ENCODE assay signal across 18 mouse cellular contexts in the genomic region with DNA sequence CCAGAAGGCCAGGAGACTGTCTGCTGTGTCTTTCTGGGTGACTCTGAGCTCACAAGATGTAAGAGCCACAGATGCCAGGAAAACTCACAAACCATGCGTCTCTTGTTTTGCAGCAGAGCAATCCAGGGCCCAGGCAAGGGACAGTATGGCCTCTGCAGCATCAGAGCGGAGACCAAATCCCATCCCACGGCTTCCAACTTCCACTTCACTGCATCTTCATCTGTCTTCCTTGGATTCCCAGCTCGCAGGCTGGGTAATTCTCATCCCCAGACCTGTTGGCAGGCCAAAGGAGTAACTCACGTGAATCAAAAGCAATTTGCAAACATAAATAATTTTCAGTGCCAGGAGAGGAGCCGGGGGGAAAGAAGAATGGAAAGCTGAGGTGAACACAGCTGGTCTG.
"Had no signal": no experiment of that assay in that cellular context is flagged by ENCODE, and none has a peak within 500 bp of the region (broad histone marks: within the 10 kb centered on the region; RNA-seq: fewer than 3 reads in every experiment).

No protein-coding gene starts in this region.

- ATAC-seq: midbrain, embryonic 16.5 days had no signal

- H3K4me2 ChIP-seq: liver, embryonic 13.5 days; midbrain, embryonic 12.5 days; neural tube, embryonic 13.5 days; stomach, embryonic 15.5 days had no signal

- H3K4me3 ChIP-seq: layer of hippocampus, adult 2 months; liver, embryonic 13.5 days; midbrain, embryonic 12.5 days; myocyte; neural tube, embryonic 13.5 days; stomach, embryonic 15.5 days had no signal

- H3K27ac ChIP-seq: layer of hippocampus, adult 2 months; liver, embryonic 13.5 days; midbrain, embryonic 12.5 days; neural tube, embryonic 13.5 days; stomach, embryonic 15.5 days had no signal

- H3K27me3 ChIP-seq: stomach, embryonic 15.5 days had no signal

- H3K4me1 ChIP-seq: liver, embryonic 13.5 days had no signal

- DNase-seq: kidney, adult 11 months; kidney, adult 9 months; kidney, postnatal 25 days; layer of hippocampus, adult 9-11 months; liver, embryonic 13.5 days; lung, adult 2 months; lung, postnatal 14 days; lung, postnatal 4 days; retina, postnatal 1 day; right cerebral cortex, postnatal 25 days; spleen, adult 18-20 months; thymus, postnatal 25 days had no signal

- H3K36me3 ChIP-seq: liver, embryonic 13.5 days; midbrain, embryonic 12.5 days; stomach, embryonic 15.5 days had no signal

- H3K9ac ChIP-seq: liver, embryonic 13.5 days; midbrain, embryonic 12.5 days; neural tube, embryonic 13.5 days; stomach, embryonic 15.5 days had no signal

- H3K9me3 ChIP-seq: liver, embryonic 13.5 days; midbrain, embryonic 12.5 days; neural tube, embryonic 13.5 days; stomach, embryonic 15.5 days had no signal
